Mouse (Mus musculus) hindlimb bud, embryonic 11.5 days (tissue): Measurements from ENCODE around the gene Dnah7a.
A peak's percentile ranks its signal among the peaks of the same experiment; 100 is the strongest.
"Not testable (repeated sequence)": the region's sequence is repeated elsewhere in the genome, so short reads cannot be mapped to it uniquely, and the experiment has no call there.

Experiments
- DNase-seq: peaks from one replicate; pipeline ENCODE4 v3.0.0-alpha.2; 2012; ENCODE audit warnings: low read depth, low spot score; ENCODE audit errors: extremely low spot score

Dnah7a gene

DNA sequence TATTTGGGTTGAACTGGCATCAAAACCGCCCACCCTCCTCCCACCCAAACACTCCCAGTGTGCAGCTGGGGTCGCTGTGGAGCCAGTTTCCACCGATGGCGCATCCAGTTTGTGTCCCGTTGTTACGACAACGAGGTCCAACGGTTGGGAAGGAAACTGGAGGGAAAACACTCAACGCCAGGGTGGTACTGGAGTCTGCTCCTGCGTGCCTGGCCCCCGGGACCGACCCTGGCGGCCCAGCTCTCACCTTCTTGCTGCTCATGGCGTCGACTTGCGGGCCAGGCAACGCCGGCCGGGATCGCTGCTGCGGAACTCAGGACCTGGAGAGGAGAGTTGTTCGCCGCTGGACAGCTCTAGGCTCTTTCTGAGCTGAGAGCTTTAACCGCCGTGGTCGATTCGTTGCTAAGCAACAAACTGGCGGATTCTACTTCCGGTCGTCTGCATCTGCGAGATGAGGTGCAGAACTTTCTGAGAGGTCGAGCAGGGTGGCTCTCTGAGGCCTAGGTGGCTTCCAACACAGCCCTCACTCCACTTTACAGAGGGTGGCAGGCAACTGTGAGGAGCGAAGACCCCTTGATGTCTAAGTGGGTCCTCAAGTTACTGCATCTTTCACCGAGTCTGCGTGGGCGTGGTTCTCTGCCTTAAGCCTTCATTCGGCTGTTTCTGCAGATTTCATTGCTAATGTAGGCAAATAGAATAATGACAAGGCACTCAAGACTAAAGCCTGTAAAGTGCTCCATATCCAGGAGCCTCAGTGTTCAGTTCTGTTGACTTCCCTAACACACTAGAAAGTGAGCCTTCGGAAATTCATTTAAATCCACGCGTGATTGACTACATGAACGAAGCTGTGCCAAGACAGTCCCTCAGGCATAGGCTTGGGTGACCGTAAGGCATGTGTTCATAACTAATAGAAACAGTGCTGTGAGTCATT, at the start of gene Dnah7a:
Gene Dnah7a (minus strand): TSS at position 354 of the 931 bp plus-strand sequence.
- DNase-seq, result peak; percentile 58

DNA sequence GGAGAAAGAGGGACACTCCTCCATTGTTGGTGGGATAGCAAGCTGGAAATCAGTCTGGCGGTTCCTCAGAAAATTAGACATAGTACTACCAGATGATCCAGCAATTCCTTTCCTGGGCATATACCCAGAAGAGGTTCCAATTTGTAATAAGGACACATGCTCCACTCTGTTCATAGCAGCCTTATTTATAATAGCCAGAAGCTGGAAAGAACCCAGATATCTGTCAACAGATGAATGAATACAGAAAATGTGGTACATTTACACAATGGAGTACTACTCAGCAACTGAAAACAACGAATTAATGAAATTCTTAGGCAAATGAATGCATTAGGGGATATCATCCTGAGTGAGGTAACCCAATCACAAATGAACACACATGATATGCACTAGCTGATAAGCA, 46.9 kb upstream of the Dnah7a start:
- DNase-seq, result not testable (repeated sequence)

DNA sequence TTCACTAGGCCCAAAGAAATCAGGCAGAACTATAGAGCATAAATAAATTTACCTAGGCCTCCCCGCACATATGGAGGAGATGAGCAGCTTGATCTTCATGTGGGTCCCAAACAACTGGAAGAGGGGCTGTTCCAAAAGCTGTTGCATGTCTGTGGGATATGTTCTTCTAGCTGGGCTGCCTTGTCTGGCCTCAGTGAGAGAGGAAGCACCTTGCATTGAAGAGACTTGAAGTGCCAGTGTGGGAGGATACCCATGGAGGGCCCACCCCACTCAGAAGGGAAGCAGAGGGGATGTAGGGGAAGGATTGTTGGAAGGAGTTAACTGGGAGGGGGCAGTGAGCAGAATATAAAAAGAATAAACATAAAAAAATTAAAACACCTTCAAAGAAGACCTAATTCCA, 44.6 kb upstream of the Dnah7a start:
- DNase-seq, result no peak

DNA sequence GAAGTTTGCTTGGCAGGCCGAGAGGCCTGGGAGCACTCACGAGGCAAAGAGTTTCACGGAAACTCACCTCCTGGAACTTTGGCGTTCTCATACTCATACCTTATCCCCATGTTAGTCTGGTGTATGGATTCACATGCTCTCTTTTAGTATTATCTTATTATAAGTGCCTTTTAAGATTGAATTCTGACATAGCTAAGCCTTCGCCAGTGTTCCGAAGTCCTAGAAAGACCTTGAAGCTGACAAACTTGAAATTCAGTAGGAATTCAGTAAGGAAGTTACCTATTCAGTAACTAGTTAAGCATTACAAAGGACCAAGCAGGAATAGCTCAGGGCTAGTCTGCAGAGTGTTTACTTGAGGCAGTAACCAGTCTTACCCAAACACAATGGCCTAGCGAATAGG, 44.1 kb upstream of the Dnah7a start:
- DNase-seq, result not testable (repeated sequence)

DNA sequence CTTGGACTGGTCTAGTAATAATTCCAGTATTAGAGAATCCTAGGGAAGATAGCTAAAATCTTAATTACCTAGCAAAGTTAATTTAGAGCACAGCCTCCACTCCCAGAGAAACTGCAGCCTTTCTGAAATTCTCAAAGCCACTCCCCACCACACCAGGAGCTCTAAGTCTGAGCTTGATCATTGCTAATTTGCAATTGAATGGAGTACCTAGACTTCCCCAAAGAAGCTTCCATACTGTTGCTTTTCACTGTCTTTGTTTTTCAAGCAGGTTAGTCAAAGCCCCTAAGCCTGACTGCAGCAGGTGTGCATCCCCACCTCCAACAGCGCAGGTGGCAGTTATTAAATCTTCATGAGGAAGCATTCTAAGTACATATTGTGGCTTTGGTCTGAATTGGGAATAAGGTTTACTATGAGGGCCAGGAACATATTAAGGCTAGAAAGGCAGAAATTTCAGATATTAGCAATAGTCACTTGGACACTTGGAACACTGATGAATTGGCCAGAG, 43.3 kb upstream of the Dnah7a start:
- DNase-seq, result not testable (repeated sequence)

DNA sequence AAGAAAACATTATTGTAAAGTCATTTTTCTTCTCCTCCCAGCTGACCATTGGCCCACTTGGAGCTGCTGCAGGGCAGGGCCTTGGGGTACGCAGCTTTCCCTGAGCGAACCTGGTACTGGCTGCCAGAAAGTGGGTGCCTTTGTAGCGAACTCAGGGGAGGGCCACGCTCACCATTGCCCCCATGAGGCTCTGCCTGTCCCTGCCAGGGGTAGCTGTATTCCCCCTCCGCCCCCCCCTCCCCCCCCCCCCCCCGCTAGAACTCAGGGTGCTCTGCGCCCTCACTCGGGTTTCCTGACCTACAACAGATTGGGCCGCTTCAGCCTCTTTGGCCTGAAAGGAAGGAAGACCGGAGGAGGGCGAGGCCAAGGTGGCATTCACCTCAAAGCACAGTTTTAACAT, 42.0 kb upstream of the Dnah7a start:
- DNase-seq, result no peak

DNA sequence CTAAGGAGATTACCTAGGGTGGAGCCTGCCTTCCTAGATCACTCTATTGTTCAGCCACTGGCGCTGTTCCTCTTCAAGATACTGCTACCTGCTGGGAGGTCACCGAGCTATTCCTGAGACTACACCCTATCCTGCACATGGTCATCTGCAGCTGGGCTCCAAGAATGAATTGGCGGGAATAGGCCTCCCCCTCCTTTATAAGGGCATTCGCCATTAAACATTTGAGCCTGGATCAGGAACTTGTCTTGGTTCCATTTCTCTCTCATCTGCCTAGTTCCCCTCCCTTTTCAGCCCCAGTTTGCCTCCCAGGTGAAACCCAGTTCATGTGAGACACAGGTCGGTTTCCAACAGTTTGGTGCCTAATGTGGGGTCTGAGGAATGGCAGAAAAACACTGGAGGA, 39.4 kb upstream of the Dnah7a start:
- DNase-seq, result no peak

DNA sequence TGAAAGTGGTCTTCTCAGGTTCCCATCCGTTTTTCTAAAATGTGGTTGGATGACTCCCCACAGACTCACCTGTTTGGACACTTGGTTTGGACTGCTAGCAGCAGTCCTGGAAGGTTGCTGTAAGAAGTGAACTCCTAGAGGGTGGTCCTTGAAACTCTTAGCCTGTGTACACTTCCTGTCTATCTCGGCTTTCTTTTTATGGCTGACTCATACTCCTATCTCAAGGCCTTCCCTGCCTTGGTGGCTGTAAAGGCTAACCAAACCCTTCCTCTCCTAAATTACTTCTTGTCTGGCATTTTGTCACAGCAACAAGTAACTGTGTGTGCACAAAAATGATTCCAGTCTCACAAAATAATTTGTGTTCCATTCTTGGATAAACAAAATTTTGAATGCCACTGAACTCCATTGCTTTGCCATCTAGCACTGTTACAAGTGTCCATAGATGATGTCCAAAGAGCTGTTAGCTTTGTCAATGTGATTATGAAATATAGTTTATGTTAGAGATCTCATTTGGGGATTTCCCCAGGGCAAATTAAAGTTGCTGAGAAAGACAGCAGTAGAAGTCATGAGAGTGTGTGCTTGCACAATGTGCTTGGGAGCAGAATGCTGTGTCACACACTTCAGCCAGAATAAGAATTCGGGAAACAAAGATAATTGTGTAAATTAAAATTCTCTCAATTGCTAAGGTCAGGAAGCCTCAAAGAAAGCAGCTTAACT, 35.3 kb upstream of the Dnah7a start:
- no peak for DNase-seq

DNA sequence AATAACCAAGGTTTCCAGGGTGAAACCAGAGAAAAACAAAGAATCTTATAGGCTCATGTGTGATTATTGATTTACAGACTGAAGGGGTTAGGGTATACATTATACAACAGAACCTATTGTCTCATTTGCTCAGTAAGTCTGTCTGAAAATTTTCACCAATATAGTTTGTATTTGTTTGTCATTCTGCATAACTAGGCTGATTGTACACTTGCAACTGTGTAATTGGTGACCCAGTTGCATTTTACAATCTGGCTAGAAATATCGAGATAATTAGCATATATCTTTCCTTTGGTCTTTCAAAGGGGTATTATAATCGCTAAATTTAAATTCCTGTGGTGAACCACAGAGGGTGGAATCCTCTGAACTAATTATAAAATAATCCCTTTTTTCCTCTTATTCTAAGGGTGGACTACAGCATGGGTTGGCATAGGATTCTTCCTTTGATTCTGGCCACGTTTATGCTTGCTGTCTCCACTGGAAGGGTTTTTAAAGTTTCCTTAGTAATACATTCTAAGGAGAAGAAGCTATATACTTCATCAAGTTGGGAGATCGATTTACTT, 34.3 kb upstream of the Dnah7a start:
- DNase-seq, result no peak

DNA sequence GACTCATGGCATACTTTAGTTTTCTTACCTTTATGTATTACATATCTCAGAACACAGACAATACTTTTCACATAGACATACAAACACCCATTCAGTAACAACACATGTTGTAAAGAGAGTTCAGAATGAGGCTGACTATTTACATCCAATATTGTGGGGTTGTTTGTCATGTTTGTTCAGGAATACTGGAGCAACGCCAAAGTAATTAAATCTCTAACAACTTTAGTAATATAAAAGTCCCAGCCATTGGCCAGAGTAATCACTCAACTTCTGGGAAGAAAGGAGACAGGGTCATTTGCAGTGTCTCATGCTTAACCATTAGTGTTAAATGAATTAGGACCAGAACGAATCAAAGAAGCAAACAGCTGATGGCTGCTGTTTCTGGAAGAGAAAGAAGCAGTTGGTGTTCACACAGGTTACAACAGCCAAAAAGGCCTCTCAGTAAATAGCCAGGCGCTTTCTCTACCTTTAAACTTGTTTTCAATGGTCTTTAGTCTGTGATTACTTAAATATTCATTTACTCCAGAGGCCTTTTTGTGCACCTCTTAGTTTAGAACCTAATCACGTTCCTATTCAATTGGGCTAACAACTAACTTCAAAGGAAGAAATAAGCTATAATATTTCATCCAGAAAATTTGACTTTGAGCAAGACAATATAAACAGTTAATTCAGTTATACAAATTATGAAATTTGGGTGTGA, 33.6 kb upstream of the Dnah7a start:
- DNase-seq, result not testable (repeated sequence)

DNA sequence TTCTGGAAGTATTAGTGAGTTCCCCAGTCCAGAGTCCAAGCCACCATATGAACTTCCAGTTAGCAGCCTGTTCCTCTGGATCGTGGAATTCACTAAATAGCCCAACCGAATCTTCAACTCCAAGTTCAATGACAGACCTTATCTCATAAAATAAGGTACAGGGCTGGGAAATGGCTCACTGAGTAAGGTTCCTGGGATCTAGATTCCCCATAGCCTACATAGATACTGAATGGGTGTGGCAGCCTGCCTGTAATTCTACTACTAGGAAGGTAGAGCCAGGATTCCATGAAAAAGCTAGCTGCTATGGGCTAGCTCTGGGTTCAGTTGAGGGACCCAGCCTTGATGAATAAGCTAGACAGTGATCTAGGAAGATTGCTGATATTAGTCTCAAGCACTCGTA, 30.0 kb upstream of the Dnah7a start:
- no peak for DNase-seq

DNA sequence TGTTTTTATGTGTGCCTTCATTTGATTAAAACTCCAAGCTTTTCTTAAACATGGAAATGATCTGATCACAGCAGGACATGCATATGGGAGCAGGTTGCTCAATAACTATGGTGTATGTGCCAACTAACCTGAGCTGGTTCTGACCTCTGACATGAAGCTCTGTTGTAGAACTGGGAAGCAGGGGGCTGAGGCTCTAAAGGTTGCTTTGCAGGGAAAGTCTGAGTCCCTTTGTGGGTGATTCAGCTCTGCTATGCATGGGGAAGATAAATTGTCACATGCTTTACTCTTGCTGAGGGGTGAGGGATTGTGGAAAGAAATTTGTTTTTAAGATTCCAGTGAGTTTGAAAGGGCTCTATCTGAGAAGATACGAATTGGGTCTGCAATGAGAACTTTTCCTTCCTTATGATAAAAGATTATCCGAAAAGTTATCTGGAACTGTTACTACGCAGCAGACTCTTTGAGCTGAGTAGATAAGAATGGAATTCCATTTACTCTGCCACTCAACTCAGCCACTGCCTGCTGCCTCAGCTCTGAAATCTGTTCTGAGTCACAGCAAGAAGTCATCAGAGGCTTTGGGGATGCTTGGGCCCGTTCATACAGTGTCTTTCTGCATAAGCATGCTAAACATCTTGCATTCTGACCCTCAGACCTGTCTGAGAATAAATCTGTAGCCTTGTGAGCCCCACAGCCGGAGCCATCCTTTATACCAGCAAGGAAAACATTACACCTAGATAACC, 22.1 kb upstream of the Dnah7a start:
- DNase-seq, result no peak

DNA sequence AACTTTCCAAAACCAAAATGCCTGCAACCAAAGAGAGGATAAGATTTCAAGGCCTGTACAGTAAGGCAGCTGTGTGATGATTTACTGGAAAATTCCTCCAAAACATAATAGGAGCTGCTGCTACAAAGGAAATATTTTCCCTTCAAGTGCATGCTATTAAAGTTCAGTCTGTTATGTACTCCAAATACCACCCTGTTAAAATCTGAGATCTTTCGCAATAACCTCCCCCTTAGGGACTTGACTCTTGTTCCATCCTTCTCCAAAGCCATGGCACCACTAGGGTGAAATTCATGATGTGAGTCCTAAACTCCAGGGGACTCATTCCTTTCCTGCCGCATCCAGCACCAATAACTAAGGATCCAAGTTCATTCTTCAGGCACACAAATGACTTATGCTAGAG, 20.3 kb upstream of the Dnah7a start:
- DNase-seq, result no peak

DNA sequence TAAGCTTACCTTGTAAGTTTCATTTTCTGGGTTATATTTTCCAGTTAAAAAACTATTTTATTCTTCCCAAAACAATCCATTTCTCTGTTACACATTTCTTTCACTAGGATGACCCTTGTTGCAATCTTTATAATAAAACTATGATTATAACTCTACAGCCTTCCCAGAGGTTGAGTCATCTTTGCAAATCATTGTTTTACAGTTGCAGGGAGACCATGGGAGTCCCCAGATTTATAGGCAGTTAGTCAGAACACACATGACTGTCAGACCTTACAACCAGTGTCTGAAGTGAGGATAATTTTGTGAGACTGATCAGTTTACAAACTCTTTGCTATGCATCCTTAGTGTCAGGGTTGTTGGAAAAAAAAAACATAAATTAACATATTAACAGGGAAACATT, 14.8 kb upstream of the Dnah7a start:
- DNase-seq, result no peak

DNA sequence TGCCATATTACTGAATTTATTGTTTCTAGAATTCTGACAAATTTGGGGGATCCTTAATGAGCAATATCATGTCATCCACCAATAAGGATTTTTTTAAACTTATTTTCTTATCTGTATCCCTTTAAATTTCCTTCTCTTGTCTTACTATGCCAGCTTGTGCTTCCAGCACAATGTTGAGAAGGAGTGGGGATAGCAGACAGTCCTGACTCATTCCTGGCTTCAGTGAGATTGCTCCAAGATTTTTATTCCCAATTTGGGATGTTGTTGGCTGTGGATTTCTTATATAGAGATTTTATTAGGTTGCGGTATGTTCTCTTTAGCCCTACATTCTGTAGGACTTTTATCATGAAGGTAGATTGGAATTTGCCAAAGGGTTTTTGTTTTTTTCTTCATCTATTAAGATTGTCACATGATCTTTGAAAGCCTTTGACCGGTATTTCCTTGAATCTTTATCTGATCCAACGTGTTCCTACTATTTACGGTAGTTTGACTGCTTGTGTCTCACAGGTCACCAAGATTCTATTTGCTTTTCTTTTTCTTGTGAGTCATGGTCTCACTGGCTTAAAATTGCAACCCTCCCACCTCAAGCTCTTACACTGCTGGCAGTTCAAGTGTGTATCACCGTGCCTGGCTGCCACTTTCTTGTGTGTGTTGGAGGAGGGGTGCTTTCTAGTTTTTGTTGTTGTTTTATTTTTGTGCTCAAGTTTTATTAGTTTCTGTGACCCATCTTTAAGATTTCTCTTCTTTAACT, 14.2 kb upstream of the Dnah7a start:
- DNase-seq, result no peak

DNA sequence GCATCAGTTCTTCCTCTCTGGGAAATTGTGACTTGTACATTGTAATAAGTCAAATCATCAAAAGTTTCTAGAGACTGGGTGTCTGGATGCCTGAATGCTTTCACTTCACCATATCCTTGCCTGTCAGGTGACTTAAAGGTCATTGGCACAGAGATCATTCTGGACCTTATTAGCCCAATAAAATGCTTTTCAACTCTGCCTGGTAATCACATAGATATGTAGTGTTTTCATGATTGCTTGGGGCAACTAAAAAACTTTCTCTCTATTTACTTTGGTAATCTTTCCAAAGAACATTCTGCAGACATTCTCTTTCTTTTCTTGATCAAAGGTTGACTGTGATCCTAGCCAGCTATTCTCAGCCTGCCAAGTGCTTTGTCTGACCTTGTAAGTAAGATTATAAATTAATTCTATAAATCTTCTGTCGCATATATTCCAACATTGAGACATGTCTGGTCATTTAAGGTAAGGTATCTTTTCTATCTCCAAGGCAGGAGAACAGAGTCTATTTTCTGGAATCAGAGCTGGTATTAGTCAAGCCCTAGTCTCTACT, 9.5 kb upstream of the Dnah7a start:
- DNase-seq, result no peak

DNA sequence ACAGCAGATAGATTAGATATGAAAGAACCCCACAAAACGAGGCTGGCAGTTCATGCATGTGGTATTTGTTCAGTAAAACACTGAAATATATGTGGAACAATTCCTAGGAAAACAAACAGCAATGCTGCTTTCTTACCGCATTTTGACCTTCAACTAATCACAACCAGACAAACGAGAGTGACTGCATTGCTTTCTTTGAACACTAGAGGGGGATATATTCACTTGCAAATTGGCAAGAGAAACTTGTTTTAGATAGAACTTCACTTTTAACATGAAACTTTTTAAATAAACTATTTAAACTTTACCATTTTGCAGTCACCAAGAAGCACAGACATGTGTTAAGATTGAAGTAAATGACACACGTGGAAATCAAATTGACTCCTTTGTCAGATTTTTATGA, 8.9 kb upstream of the Dnah7a start:
- DNase-seq, result peak; percentile 66

DNA sequence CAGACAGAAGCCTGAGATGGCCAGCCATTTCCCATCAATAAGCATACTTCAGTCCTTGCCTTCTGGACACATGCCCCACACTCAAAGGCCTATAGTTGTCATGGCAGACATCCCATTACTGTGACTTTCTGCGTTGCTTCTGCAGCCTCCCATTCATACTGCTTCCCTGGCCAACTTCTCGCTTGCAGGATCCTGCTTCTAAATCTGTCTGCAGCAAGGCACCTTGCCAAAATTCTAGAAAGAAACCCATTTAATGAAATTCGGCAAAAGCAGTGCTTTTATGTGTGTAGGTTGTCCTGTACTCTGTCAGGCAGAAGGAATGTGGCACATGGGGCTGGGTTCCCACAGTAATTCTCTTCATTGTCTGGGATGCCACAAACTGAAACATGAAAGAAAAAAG, 6.8 kb upstream of the Dnah7a start:
- not testable (repeated sequence) for DNase-seq

DNA sequence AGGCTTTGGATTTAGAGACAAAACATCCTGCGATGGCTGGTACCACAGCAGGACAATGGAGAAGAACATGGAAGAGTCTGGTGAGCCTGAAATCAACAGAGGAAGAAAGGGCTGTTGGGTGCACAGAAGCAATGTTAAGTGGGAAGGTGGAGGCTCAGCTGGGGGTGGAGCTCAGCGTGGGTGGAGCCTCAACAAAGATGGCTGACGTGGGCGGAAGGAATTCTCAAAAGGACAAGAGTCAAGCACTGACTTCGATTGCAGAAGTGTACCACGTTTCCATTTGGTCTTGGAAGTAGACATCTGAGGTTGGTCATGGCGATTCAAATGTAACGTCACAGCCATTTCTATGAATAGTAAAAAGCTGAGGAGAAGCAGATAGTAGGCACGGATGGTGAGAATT, 4.5 kb upstream of the Dnah7a start:
- DNase-seq, result no peak
